Mouse (Mus musculus): ENCODE results near the gene AF067063. TPM values are rescaled to one million over a fixed set of nuclear protein-coding genes. Genes with fewer than 3 reads are reported as not detected.

AF067063 gene
- polyA plus RNA-seq, 1 experiment from 2014 or later: not detected

Other genes starting within 250 kb of the AF067063 start
- gene Ccl28, start 206.4 kb downstream of the AF067063 start, polyA plus RNA-seq (2015; fragmentation: Nextera tagmentation; extraction: Ambion mirVana): 0.06 and 0.23 TPM in 2 replicates
- gene Hmgcs1, start 139.8 kb downstream of the AF067063 start, polyA plus RNA-seq (2015; fragmentation: Nextera tagmentation; extraction: Ambion mirVana): 89.4 and 99.0 TPM in 2 replicates
- gene Nim1k, start 74.3 kb downstream of the AF067063 start, polyA plus RNA-seq (2015; fragmentation: Nextera tagmentation; extraction: Ambion mirVana): 0.89 and 0.99 TPM in 2 replicates
- 31.7 and 33.3 TPM in 2 replicates for gene Zfp131, start 39.3 kb downstream of the AF067063 start, polyA plus RNA-seq (2015; fragmentation: Nextera tagmentation; extraction: Ambion mirVana)
- not detected in 2 replicates for gene D13Ertd608e, start 5.8 kb upstream of the AF067063 start, polyA plus RNA-seq (2015; fragmentation: Nextera tagmentation; extraction: Ambion mirVana)
- gene Tcstv1, start 64.6 kb upstream of the AF067063 start, polyA plus RNA-seq (2015; fragmentation: Nextera tagmentation; extraction: Ambion mirVana): not detected in 2 replicates
- not detected in 2 replicates for gene Gm21761, start 99.1 kb upstream of the AF067063 start, polyA plus RNA-seq (2015; fragmentation: Nextera tagmentation; extraction: Ambion mirVana)
- not detected in 2 replicates for gene B020031M17Rik, start 120.6 kb upstream of the AF067063 start, polyA plus RNA-seq (2015; fragmentation: Nextera tagmentation; extraction: Ambion mirVana)
- not detected in 2 replicates for gene Gm36079, start 196.8 kb upstream of the AF067063 start, polyA plus RNA-seq (2015; fragmentation: Nextera tagmentation; extraction: Ambion mirVana)
- not detected in 2 replicates for gene Gm21188, start 222.0 kb upstream of the AF067063 start, polyA plus RNA-seq (2015; fragmentation: Nextera tagmentation; extraction: Ambion mirVana)

Measured in lung, embryonic 16.5 days (tissue).